ENCODE assay signal across 19 mouse cellular contexts in genomic region chr1:59497741-59498613, GRCm38 (mm10). TPM values are rescaled to one million over a fixed set of nuclear protein-coding genes. Genes with fewer than 3 reads are reported as not detected.
DNase-seq lines count a peak whose midpoint lies in the region; ATAC-seq and TF ChIP-seq lines count a peak whose summit lies in the region.
"Had no signal": no experiment of that assay in that cellular context is flagged by ENCODE, and none has a peak within 500 bp of the region (broad histone marks: within the 10 kb centered on the region; RNA-seq: fewer than 3 reads in every experiment).

No protein-coding gene starts in this region.

- peak overlapping the region; percentile 99 for H3K27ac ChIP-seq in MEL (ENCODE audit: control insufficient read depth, low read depth, low read length)
- no peak overlapping the region for H3K27ac ChIP-seq in intestine, postnatal 0 days (ENCODE audit: low read depth, low read length)
- peak overlapping the region; percentile 72 for H3K27ac ChIP-seq in liver, embryonic 15.5 days (replicated peaks)
- H3K27ac ChIP-seq: embryonic facial prominence, embryonic 10.5 days; forebrain, embryonic 12.5 days; heart, embryonic 10.5 days; left cerebral cortex, adult 2 months; midbrain, embryonic 15.5 days had no signal

- H3K27me3 ChIP-seq in G1E (ENCODE audit: insufficient read depth, low read length) (no peaks in the 10 kb centered on the region), MEL (ENCODE audit: control insufficient read depth in 1 of 2, insufficient read depth in 2 of 2, low read length in 2 of 2) (no peaks in the 10 kb centered on the region)
- H3K27me3 ChIP-seq in intestine, postnatal 0 days (replicated peaks; ENCODE audit: control insufficient read depth, insufficient read depth, low read length) = no peaks in the 10 kb centered on the region
- H3K27me3 ChIP-seq in liver, embryonic 15.5 days = no peaks in the 10 kb centered on the region
- H3K27me3 ChIP-seq: midbrain, embryonic 15.5 days had no signal

- peaks cover 65% of the 10 kb centered on the region for H3K4me1 ChIP-seq in G1E (ENCODE audit: insufficient read depth, low read depth, low read length)
- H3K4me1 ChIP-seq in MEL (ENCODE audit: control insufficient read depth in 1 of 2, insufficient read depth in 2 of 2, low read length in 2 of 2) = peaks cover 36 to 48% of the 10 kb centered on the region in 2 experiments
- H3K4me1 ChIP-seq in intestine, postnatal 0 days (replicated peaks; ENCODE audit: control insufficient read depth, insufficient read depth, low read length) = no peaks in the 10 kb centered on the region
- H3K4me1 ChIP-seq in liver, embryonic 15.5 days (replicated peaks) = peaks cover 24% of the 10 kb centered on the region
- H3K4me1 ChIP-seq: forebrain, embryonic 12.5 days; heart, embryonic 10.5 days; midbrain, embryonic 15.5 days had no signal

- no peak for TF ChIP-seq POLR2A in MEL (IDR thresholded peaks at IDR 0.05; ENCODE audit: control insufficient read depth in 1 of 2, insufficient read depth in 1 of 2, low read depth in 1 of 2, low read length in 2 of 2, poor library complexity in 1 of 2)

- 42% methylated on average over 6 of the region's 6 CpGs for WGBS in intestine, postnatal 0 days
- WGBS in liver, embryonic 15.5 days (ENCODE audit: insufficient replicate concordance) = 29% methylated on average over 6 of the region's 6 CpGs

- TF ChIP-seq EP300 in MEL (IDR thresholded peaks at IDR 0.05; ENCODE audit: low read depth in 1 of 2, low read length in 2 of 2) = peak; percentile 99

- H3K9ac ChIP-seq in MEL (ENCODE audit: control insufficient read depth, low read depth, low read length, poor library complexity, severe bottlenecking) = peak overlapping the region; percentile 62
- no peak overlapping the region for H3K9ac ChIP-seq in intestine, postnatal 0 days (ENCODE audit: low read depth, low read length)
- no peak overlapping the region for H3K9ac ChIP-seq in liver, embryonic 15.5 days
- H3K9ac ChIP-seq: forebrain, embryonic 12.5 days; midbrain, embryonic 15.5 days had no signal

- TF ChIP-seq CTCF in G1E (IDR thresholded peaks at IDR 0.05; ENCODE audit: low read depth, low read length) (no peak), MEL (IDR thresholded peaks at IDR 0.05 in 2 of 3, conservative IDR thresholded peaks at IDR 0.05 in 1 of 3; ENCODE audit: control insufficient read depth in 1 of 3, insufficient read depth in 1 of 3, low read depth in 2 of 3, low read length in 3 of 3, poor library complexity in 1 of 3, severe bottlenecking in 1 of 3) (no peak)
- no peak for TF ChIP-seq CTCF in intestine, postnatal 0 days (IDR thresholded peaks at IDR 0.05; ENCODE audit: low read depth)

- peaks cover 4% of the 10 kb centered on the region for H3K36me3 ChIP-seq in G1E (replicated peaks)
- H3K36me3 ChIP-seq in MEL (ENCODE audit: control insufficient read depth in 1 of 2, insufficient read depth in 2 of 2, low read length in 2 of 2) = peaks cover 0 to 46% of the 10 kb centered on the region in 2 experiments; a peak in 2 of 4 replicates
- H3K36me3 ChIP-seq in intestine, postnatal 0 days (ENCODE audit: control insufficient read depth, insufficient read depth) = no peaks in the 10 kb centered on the region
- H3K36me3 ChIP-seq in liver, embryonic 15.5 days (replicated peaks) = no peaks in the 10 kb centered on the region
- H3K36me3 ChIP-seq: embryonic facial prominence, embryonic 10.5 days; forebrain, embryonic 12.5 days; heart, embryonic 10.5 days; midbrain, embryonic 15.5 days had no signal

- H3K4me3 ChIP-seq in G1E (ENCODE audit: low read depth, low read length) (no peak overlapping the region; the same call in 1 of the 2 replicates), MEL (ENCODE audit: control insufficient read depth in 1 of 2, insufficient read depth in 1 of 2, low read depth in 2 of 2, low read length in 2 of 2) (peak overlapping the region; percentile 20 to 30)
- H3K4me3 ChIP-seq in intestine, postnatal 0 days (ENCODE audit: low read depth, low read length) = no peak overlapping the region
- H3K4me3 ChIP-seq in liver, embryonic 15.5 days (replicated peaks) = no peak overlapping the region
- H3K4me3 ChIP-seq: embryonic facial prominence, embryonic 10.5 days; forebrain, embryonic 12.5 days; heart, embryonic 10.5 days; left cerebral cortex, adult 2 months; midbrain, embryonic 15.5 days; myocyte had no signal

- no peaks in the 10 kb centered on the region for H3K9me3 ChIP-seq in G1E (replicated peaks)
- H3K9me3 ChIP-seq in MEL (replicated peaks; ENCODE audit: insufficient read depth, low read length) = no peaks in the 10 kb centered on the region
- H3K9me3 ChIP-seq in intestine, postnatal 0 days (ENCODE audit: control insufficient read depth) = no peaks in the 10 kb centered on the region
- no peaks in the 10 kb centered on the region for H3K9me3 ChIP-seq in liver, embryonic 15.5 days (replicated peaks)
- H3K9me3 ChIP-seq: embryonic facial prominence, embryonic 10.5 days; forebrain, embryonic 12.5 days; heart, embryonic 10.5 days; midbrain, embryonic 15.5 days had no signal

- peak; percentile 80 for ATAC-seq in G1E (ENCODE audit: extremely low read depth, insufficient number of reproducible peaks, low FRiP score, poor library complexity, severe bottlenecking)
- ATAC-seq in intestine, postnatal 0 days = 0 out of 2 replicates have a peak, but pooled peaks have one; percentile 47
- ATAC-seq in liver, embryonic 15.5 days (ENCODE audit: insufficient read depth) = peak; percentile 63; the same call in 1 of the 2 replicates
- ATAC-seq in inflammation-experienced regulatory T-cells, adult 6 months = no peak
- ATAC-seq: midbrain, embryonic 15.5 days had no signal

- DNase-seq in G1E (ENCODE audit: low spot score) (peak; percentile 61), MEL (ENCODE audit: low read depth, low spot score) (peak; percentile 87)
- no peak for DNase-seq in embryo, embryonic 10.5 days (ENCODE audit: low spot score)
- no peak for DNase-seq in thymus, adult 18-20 months
- DNase-seq: adrenal gland, postnatal 25 days; cerebellum, adult 8-10 months; kidney, adult 9 months; kidney, postnatal 25 days; layer of hippocampus, adult 9-11 months; thymus, postnatal 36 days had no signal

- TF ChIP-seq RAD21 in MEL (IDR thresholded peaks at IDR 0.05; ENCODE audit: low read depth, low read length) = no peak

- no peak overlapping the region for H3K4me2 ChIP-seq in intestine, postnatal 0 days (replicated peaks; ENCODE audit: low read depth)
- H3K4me2 ChIP-seq in liver, embryonic 15.5 days = 0 out of 2 replicates have a peak overlapping the region, but pooled peaks have one; percentile 4
- H3K4me2 ChIP-seq: forebrain, embryonic 12.5 days; midbrain, embryonic 15.5 days had no signal

- no peaks in the 10 kb centered on the region; the same call in 1 of the 2 replicates for H3K79me2 ChIP-seq in MEL (ENCODE audit: control insufficient read depth, insufficient read depth, low read length, poor library complexity)

TF ChIP-seq in MEL, 35 proteins besides CTCF, POLR2A, EP300 and RAD21 (continues in another document):
- TF ChIP-seq MAFK (IDR thresholded peaks at IDR 0.05; ENCODE audit: borderline replicate concordance, low read depth, low read length) (peak; percentile 81), HCFC1 (IDR thresholded peaks at IDR 0.05; ENCODE audit: low read depth, low read length) (peak; percentile 69), NELFE (IDR thresholded peaks at IDR 0.05; ENCODE audit: low read depth, low read length) (peak; percentile 61), ZNF384 (IDR thresholded peaks at IDR 0.05; ENCODE audit: low read depth, low read length) (peak; percentile 99), ZKSCAN1 (IDR thresholded peaks at IDR 0.05; ENCODE audit: low read depth, low read length) (no peak), BHLHE40 (IDR thresholded peaks at IDR 0.05; ENCODE audit: borderline replicate concordance, low read depth, low read length) (peak; percentile 73; the same call in 1 of the 2 replicates), USF2 (IDR thresholded peaks at IDR 0.05; ENCODE audit: borderline replicate concordance in 1 of 2, insufficient read depth in 1 of 2, low read depth in 1 of 2, low read length in 2 of 2) (peak in 1 of 2 experiments; percentile 50; a peak in 1 of 4 replicates), JUND (IDR thresholded peaks at IDR 0.05; ENCODE audit: low read depth, low read length) (0 out of 2 replicates have a peak, but pooled peaks have one; percentile 53), TCF12 (IDR thresholded peaks at IDR 0.05; ENCODE audit: low read depth, low read length) (peak; percentile 97), ELF1 (IDR thresholded peaks at IDR 0.05; ENCODE audit: low read depth, low read length) (peak; percentile 52; the same call in 1 of the 2 replicates), USF1 (IDR thresholded peaks at IDR 0.05; ENCODE audit: low read depth, low read length) (peak; percentile 85), UBTF (IDR thresholded peaks at IDR 0.05; ENCODE audit: borderline replicate concordance, insufficient read depth, low read depth, low read length) (no peak), GABPA (IDR thresholded peaks at IDR 0.05; ENCODE audit: low read depth, low read length) (peak; percentile 23; the same call in 1 of the 2 replicates), GATA1 (IDR thresholded peaks at IDR 0.05; ENCODE audit: low read depth, low read length) (peak; percentile 98), POLR2AphosphoS5 (IDR thresholded peaks at IDR 0.05; ENCODE audit: borderline replicate concordance, low read depth, low read length) (no peak)

RNA-seq across cellular contexts. Expression of gene Fzd7, which starts 15.8 kb away (rescaled TPM):
- total RNA-seq in G1E (2014; fragmentation: Nextera tagmentation) = 84.4 and 84.8 TPM in 2 replicates
- 54.1 and 55.7 TPM in 2 replicates for total RNA-seq in G1E (2017)
- 58.7 and 65.9 TPM in 2 replicates for polyA plus RNA-seq in G1E (2012)
- total RNA-seq in MEL (2012; rRNA removed) = 18.5 and 23.4 TPM in 2 replicates
- 10 to 100 TPM in 1 of 2 experiments, not detected in 1; 24.7 TPM for polyA plus RNA-seq in MEL (2012; ENCODE audit: insufficient read depth in 1 of 2, insufficient read length in 2 of 2, low read depth in 1 of 2, low replicate concordance in 2 of 2, missing spikeins in 1 of 2)
- 2.6 and 3.0 TPM in 2 replicates for polyA plus RNA-seq in intestine, postnatal 0 days (2015; fragmentation: Nextera tagmentation; extraction: Ambion mirVana)
- polyA plus RNA-seq in liver, embryonic 15.5 days (2015; fragmentation: Nextera tagmentation; extraction: Ambion mirVana) = 1.1 and 1.3 TPM in 2 replicates
- under 1 TPM in 1 of 3 experiments, not detected in 2; 0.13 TPM for polyA plus RNA-seq in inflammation-experienced regulatory T-cells, adult 6 months (2017; shearing (Covaris generic))

RNA-seq across cellular contexts. Expression of gene Gm973, which starts 18.1 kb away (rescaled TPM):
- total RNA-seq in G1E (2014; fragmentation: Nextera tagmentation) = not detected in 2 replicates
- total RNA-seq in G1E (2017) = 3.7 and 6.7 TPM in 2 replicates
- polyA plus RNA-seq in G1E (2012) = 0.05 and 0.07 TPM in 2 replicates
- 0.23 TPM in 1 of 2 replicates, not detected in the other for total RNA-seq in MEL (2012; rRNA removed)
- polyA plus RNA-seq in MEL (2012; ENCODE audit: insufficient read depth in 1 of 2, insufficient read length in 2 of 2, low read depth in 1 of 2, low replicate concordance in 2 of 2, missing spikeins in 1 of 2) = not detected
- polyA plus RNA-seq in intestine, postnatal 0 days (2015; fragmentation: Nextera tagmentation; extraction: Ambion mirVana) = 0.33 and 0.72 TPM in 2 replicates
- 0.12 TPM in 1 of 2 replicates, not detected in the other for polyA plus RNA-seq in liver, embryonic 15.5 days (2015; fragmentation: Nextera tagmentation; extraction: Ambion mirVana)
- polyA plus RNA-seq in inflammation-experienced regulatory T-cells, adult 6 months (2017; shearing (Covaris generic)) = 1 to 10 TPM in 1 of 3 experiments, not detected in 2; 1.8 TPM
- polyA plus RNA-seq: myocyte had no signal

Comparison
In these comparisons a context has a peak if more than half of its experiments do, and no peak if none do; other contexts are left out.
1. DNase-seq: peak in G1E (single experiment) and MEL (single experiment); none in embryo, embryonic 10.5 days (single experiment) and thymus, adult 18-20 months (0 of 2).
2. H3K4me3 ChIP-seq: peak in MEL (2 of 2); none in G1E (single experiment), intestine, postnatal 0 days (single experiment) and liver, embryonic 15.5 days (single experiment).